13 mouse cellular contexts compared by ENCODE assay signal in the genomic region with DNA sequence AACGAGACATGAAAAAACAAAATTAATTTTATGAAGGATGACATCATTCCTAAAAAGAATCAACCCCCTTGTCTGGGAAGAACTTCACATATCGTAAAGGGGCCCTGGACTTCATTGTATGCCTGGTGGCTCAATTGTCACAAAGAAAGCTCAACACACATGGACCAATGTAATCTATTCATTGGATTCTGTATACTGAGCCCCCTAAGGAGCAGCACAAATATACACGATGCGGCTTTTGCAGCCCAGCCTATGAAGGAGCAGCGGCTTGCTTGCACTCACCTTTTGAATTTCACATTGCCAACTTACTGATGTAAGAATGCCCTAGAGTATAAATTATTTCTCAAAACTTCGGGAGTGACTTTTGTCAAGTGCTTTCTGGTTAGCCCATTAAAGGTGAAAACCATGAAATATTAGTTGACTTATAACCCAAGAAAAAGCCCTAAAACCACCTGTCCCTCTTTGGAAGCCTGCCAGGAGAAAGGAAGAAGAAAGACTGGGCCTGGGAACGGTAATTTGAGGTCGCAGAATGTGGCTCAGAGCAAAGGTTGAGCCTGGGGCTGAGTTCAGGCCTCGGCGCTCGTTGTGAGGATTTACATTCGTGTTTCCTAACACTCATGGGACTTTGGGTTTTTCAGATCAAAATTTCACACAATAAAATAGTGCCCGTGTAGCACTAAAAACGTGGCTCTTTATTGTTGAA.
"Had no signal": no experiment of that assay in that cellular context is flagged by ENCODE, and none has a peak within 500 bp of the region (broad histone marks: within the 10 kb centered on the region; RNA-seq: fewer than 3 reads in every experiment).

No protein-coding gene starts in this region.

- H3K27me3 ChIP-seq: liver, embryonic 15.5 days had no signal

- DNase-seq: kidney, postnatal 10 days; lung, adult 2 months; lung, postnatal 36 days; retina, postnatal 1 day; right cerebral cortex, postnatal 4 days; spleen, adult 18-20 months; thymus, adult 18-20 months; thymus, postnatal 14 days had no signal

- H3K4me1 ChIP-seq: liver, embryonic 15.5 days had no signal

- ATAC-seq: intestine, embryonic 16.5 days; lung, postnatal 0 days had no signal

- H3K4me2 ChIP-seq: liver, embryonic 11.5 days; liver, embryonic 15.5 days; midbrain, embryonic 11.5 days had no signal

- H3K27ac ChIP-seq: liver, embryonic 15.5 days had no signal

- H3K9me3 ChIP-seq: liver, embryonic 15.5 days had no signal

- H3K9ac ChIP-seq: liver, embryonic 15.5 days had no signal

- H3K4me3 ChIP-seq: liver, embryonic 15.5 days had no signal

- H3K36me3 ChIP-seq: liver, embryonic 15.5 days had no signal
